Mouse (Mus musculus) hindbrain, embryonic 16.5 days (tissue): ENCODE measurements at regions not wholly inside any gene's neighbourhood (a gene's known extent, or its start where the extent isn't known, plus 50 kb on each side); places are given as distances from the start of the nearest gene placed in this dataset.

Source experiments
- ATAC-seq: fragments of 200-750 bp; cut with Nextera tagmentation; 2 replicates; pipeline ENCODE4 v1.8.0; 2017; ENCODE audit warnings: moderate TSS enrichment, moderate library complexity
- H3K27ac ChIP-seq: fragments of 300-500 bp; sonication (generic); 2 replicates; pipeline ENCODE4 v1.5.1; 2014; ENCODE audit warnings: low read depth, mild to moderate bottlenecking, control low read depth, low read length, moderate library complexity
- H3K27me3 ChIP-seq: fragments of 300-500 bp; sonication (generic); replicated peaks from 2 replicates; pipeline ENCODE4 v1.6.1; 2014; ENCODE audit warnings: low read length; ENCODE audit not compliant: control insufficient read depth, insufficient read depth
- H3K36me3 ChIP-seq: fragments of 300-500 bp; sonication (generic); 2 replicates; pipeline ENCODE4 v1.6.1; 2014; ENCODE audit warnings: mild to moderate bottlenecking, low read length, moderate library complexity, mixed read lengths; ENCODE audit not compliant: control insufficient read depth, insufficient read depth
- H3K4me1 ChIP-seq: fragments of 300-500 bp; sonication (generic); 2 replicates; pipeline ENCODE4 v1.6.1; 2014; ENCODE audit warnings: low read depth, low read length; ENCODE audit not compliant: control insufficient read depth, insufficient read depth
- H3K4me2 ChIP-seq: fragments of 300-500 bp; sonication (generic); 2 replicates; pipeline ENCODE4 v1.6.1; 2014; ENCODE audit warnings: mild to moderate bottlenecking, low read length, control low read depth, moderate library complexity
- H3K4me3 ChIP-seq: fragments of 300-500 bp; sonication (generic); 2 replicates; pipeline ENCODE4 v1.5.1; 2014; ENCODE audit warnings: mild to moderate bottlenecking, low read length, control low read depth, moderate library complexity
- H3K9ac ChIP-seq: fragments of 300-500 bp; sonication (generic); 2 replicates; pipeline ENCODE4 v1.6.1; 2014; ENCODE audit warnings: low read depth, mild to moderate bottlenecking, control low read depth, low read length, moderate library complexity
- H3K9me3 ChIP-seq: fragments of 300-500 bp; sonication (generic); 2 replicates; pipeline ENCODE4 v1.6.1; 2014; ENCODE audit warnings: mild to moderate bottlenecking, low read length, moderate library complexity; ENCODE audit not compliant: control insufficient read depth
- WGBS: fragments of 180-500 bp; shearing (Covaris S2); extraction: QIAGEN DNeasy Blood & Tissue Kit; methylation state at CpG from one replicate; pipeline ENCODE4 v1.1.7; 2014; 5-methylcytosine and 5-hydroxymethylcytosine counted together

DNA sequence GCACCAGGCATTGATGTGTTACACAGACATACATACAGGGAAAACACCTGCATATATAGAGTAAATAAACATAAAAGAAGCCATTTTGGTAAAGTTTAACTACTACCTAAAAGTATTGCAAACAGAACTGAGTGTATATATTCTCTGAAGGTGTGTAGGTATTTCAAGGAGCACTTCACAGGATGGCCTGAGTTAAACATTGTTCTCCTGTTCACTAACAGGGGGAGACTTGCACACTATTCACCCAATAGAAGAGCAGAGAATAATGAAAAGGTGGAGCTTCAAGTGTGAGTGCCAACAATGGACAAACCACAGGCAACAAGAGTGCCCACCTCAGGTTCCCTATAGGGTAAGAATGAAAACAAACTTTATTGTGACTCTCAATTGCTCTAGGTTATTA lies 347.7 kb downstream of the Oca2 start:
- H3K4me2 ChIP-seq, result no peak overlapping the region
- H3K27ac ChIP-seq, result no peak overlapping the region
- H3K4me1 ChIP-seq, result no peaks in the 10 kb centered on the region; the same call in 1 of the 2 replicates
- no peak for ATAC-seq
- no peak overlapping the region for H3K4me3 ChIP-seq
- no peaks in the 10 kb centered on the region for H3K27me3 ChIP-seq
- no peaks in the 10 kb centered on the region for H3K36me3 ChIP-seq
- H3K9ac ChIP-seq, result no peak overlapping the region
- no peaks in the 10 kb centered on the region for H3K9me3 ChIP-seq

DNA sequence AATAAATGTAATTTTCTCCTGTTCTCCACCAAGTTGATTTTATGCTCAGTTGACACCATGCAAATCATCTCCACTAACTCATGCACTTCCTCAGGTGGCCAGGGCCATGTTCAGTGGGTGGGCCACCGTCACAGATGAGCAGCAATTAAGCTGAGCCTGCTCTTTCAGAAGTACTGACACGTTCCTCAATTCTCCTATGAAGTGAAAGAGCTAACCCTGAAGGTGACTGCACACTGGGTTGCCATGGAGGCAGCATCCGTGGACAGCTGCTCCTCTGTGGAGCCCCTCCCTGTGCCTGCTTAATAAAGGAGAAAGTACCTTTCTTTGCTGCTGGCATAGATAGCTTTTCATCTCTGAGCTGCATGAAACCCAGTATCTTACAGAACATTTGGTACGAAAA lies 351.3 kb downstream of the Oca2 start:
- 16% methylated on average over 4 of the region's 4 CpGs for WGBS
- no peak overlapping the region for H3K27ac ChIP-seq
- H3K9ac ChIP-seq, result no peak overlapping the region
- H3K27me3 ChIP-seq, result no peaks in the 10 kb centered on the region
- no peak overlapping the region for H3K4me3 ChIP-seq
- H3K4me2 ChIP-seq, result no peak overlapping the region
- H3K9me3 ChIP-seq, result no peaks in the 10 kb centered on the region
- ATAC-seq, result peak; percentile 96
- no peaks in the 10 kb centered on the region for H3K36me3 ChIP-seq
- H3K4me1 ChIP-seq, result no peaks in the 10 kb centered on the region; the same call in 1 of the 2 replicates

DNA sequence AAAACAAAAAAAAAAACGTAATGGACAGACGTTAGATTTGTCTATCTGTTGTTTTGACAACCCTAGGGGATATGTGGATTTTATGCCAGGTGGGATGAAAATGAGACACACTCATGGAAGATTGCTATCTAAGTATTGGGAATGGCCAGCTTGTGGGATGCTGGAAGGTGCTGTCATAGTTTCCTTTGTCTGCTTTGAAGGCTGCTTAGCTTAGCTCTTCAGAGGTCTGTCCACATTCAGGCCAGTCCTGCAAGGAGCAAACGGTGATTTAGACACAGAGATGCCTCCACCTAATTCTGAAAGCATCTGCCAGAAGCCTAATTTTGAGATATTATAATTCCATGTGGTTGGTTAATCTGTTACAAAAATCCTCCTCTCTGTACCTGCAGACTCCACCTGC lies 351.8 kb downstream of the Oca2 start:
- Histone ChIP-seq H3K36me3 (no peaks in the 10 kb centered on the region), H3K27ac (no peak overlapping the region), H3K9me3 (no peaks in the 10 kb centered on the region), H3K9ac (no peak overlapping the region), H3K4me2 (no peak overlapping the region), H3K27me3 (no peaks in the 10 kb centered on the region), H3K4me3 (no peak overlapping the region), H3K4me1 (no peaks in the 10 kb centered on the region; the same call in 1 of the 2 replicates)
- peak; percentile 57; the same call in 1 of the 2 replicates for ATAC-seq
- 41% methylated on average over 3 of the region's 3 CpGs for WGBS

DNA sequence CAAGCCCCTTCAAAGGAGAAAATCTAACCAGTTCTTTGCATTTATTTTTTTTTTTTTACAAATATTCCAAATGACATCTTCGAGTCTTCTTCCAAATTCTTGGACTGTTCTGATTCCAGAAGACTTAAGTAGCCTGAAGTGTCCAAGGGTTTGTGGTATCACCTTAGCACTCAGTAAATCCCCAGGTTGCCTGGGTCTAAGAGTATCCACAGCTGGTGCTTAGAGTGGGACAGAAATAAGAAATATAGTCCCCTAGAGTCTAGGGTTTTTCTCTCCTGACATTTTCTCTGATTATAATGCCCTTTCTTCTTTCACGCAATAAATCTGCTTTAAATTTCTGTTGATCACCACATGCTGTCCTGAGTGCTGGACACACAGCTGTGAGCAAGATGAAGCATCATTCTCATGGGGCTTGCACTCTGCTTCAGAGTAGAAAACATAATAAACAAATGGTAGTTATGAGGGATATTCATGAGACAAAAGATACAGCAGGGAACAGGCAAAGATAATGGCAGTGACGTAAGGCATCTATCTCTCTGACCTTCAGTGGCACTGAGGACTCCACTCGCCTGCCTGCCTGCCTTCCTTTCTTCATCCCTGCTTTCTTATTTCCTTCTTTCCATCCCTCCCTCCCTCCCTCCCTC lies 358.5 kb downstream of the Oca2 start:
- no peaks in the 10 kb centered on the region for H3K4me1 ChIP-seq
- H3K27ac ChIP-seq, result no peak overlapping the region
- no peaks in the 10 kb centered on the region for H3K36me3 ChIP-seq
- H3K4me2 ChIP-seq, result no peak overlapping the region
- no peaks in the 10 kb centered on the region for H3K27me3 ChIP-seq
- H3K9ac ChIP-seq, result no peak overlapping the region
- no peak overlapping the region for H3K4me3 ChIP-seq
- H3K9me3 ChIP-seq, result no peaks in the 10 kb centered on the region
- WGBS, result 41% methylated on average over 4 of the region's 4 CpGs
- no peak for ATAC-seq
